Mouse (Mus musculus): ENCODE measurements around the gene Pfn1.

Gene Pfn1

GRCm38 (mm10) chr11:70654923-70655570 lies 603 bp upstream of the Pfn1 start:
- DNase-seq (ENCODE audit: low spot score in 2 of 2): peak; percentile 58 to 69

GRCm38 (mm10) chr11:70653345-70654197 lies 873 bp downstream of the Pfn1 start:
- peak; percentile 62 to 75 for DNase-seq (ENCODE audit: low spot score in 2 of 2)

GRCm38 (mm10) chr11:70652884-70653344 lies 1.5 kb downstream of the Pfn1 start:
- DNase-seq (ENCODE audit: low spot score in 2 of 2): no peak

DNA sequence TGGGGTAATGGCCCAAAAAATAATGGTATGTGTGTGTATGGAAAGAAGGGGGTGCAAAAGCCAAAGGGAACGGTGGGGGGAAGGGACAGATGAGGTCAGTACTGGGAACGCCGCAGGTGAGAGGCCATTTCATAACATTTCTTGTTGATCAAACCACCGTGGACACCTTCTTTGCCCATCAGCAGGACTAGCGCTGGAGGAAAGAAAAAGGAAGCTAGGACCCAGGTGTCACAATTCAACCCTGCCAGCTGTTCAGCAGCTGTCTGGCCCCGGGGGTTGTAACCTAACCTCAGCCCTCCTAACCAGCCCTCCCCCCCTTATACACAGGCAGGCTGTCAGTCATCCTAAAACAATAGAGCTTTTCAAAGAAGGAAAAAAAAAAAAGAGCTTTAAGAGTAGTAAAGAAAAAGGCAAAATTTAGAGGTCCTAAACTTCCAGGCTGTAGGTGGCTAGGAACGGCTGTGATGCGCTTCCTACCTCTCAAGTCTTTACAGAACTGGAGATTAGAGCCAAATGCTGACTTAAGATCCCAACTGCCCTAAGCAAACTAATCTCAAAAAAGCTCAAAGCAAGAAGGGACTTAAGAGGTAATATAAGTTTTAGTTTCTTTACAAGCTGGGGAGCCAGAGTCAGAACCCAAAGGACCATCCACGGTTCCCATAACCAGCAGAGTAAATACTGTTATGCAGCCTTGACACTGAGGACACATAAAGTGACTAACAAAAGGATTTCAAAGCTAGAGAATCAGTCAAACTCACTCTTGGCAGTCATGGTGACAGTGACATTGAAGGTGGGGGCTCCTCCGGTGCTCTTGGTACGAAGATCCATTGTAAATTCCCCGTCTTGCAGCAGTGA lies 2.2 kb downstream of the Pfn1 start:
- DNase-seq (ENCODE audit: low spot score in 2 of 2): no peak

DNA sequence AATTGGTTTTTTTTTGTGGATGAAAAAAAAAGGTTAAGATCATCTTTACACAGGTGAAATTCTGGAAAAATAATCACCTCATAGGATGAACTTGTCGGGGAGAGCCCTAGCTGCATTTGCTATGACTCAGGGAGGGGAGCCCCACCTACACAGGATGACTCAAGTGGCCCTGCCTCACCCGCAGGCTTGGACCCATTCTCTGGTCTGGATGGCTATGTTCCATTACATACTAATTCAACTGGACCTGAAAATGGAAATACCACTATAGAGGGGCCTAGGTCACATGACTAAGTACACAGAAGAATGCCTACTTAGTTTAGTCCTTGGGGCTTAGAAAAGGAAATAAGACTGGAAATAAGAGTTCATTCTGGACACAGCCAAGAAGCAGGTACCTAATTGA lies 3.1 kb downstream of the Pfn1 start:
- no peak for DNase-seq (ENCODE audit: low spot score in 2 of 2)

GRCm38 (mm10) chr11:70650322-70651175 lies 3.9 kb downstream of the Pfn1 start:
- no peak for DNase-seq (ENCODE audit: low spot score in 2 of 2)

DNA sequence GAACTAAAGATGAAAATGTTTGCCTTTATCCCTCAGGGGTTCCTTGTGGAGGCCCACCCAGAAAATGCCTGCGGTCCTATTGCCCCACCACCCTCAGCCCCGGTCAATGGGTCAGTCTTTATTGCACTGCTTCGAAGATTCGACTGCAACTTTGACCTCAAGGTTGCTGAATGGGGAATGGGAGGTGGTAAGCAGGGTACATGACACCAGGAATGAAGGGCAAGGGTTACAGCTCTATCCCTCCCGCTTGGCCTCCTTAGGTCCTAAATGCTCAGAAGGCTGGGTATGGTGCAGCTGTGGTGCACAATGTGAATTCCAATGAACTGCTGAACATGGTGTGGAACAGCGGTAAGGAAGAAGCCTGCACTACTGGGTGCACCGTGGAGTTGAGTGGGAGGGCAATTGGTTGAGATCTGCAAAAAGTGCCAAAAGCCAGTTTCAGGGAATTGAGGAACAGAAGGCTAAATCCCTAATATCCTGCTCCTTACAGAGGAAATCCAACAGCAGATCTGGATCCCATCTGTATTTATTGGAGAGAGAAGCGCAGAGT lies 5.2 kb downstream of the Pfn1 start:
- DNase-seq (ENCODE audit: low spot score in 2 of 2): no peak

DNA sequence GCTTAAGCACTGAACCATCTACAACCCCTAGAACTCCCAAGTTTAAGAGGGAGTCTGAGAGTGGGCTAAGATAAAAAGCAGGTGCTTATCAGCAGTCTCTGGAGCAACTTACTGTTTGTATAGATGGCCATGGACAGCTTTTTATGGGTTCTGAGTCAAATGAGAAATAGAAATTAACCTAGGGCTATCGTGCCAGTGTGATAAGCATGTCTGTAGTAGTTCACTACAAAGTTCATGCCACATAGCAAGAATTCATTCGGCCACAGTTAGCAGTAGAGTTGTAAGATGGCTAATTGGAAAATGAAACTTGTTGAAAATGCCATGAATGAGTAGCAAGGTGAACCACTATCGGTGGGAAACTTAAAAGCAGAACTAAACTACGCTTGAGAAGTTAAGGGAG lies 5.9 kb downstream of the Pfn1 start:
- DNase-seq (ENCODE audit: low spot score in 2 of 2): no peak

DNA sequence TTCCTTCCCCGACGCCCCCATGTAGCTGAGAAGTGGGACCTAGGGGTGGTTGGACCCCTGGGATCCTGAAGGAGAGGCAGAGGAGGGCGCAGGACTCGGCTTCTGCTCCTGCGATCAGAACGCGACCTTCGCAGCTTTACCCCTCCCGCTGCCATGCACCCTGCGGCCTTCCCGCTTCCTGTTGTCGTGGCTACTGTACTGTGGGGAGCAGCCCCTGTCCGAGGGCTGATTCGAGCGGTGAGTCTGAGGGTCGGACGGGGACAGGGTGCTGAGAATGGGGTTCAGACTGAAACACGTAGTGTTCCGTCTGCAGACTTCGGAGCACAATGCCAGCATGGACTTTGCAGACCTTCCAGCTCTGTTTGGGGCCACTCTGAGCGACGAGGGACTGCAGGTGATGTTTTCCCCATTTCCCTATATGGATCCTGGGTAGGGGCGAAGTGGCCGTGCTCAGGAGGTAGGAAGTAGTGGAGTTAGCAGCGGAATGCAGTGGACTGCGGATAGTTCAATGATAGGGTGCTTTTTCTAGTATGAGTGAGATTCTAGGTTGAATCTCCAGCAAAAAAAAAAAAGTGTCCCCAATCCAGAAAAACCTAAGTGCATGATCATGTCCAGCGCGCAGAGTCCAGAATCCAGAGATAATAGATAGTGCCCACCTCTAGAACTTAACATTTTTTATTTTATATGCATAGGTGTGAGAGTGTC lies 6.6 kb downstream of the Pfn1 start:
- DNase-seq (ENCODE audit: low spot score in 2 of 2): peak; percentile 41 to 46

GRCm38 (mm10) chr11:70646691-70647650 lies 7.5 kb downstream of the Pfn1 start, which contains the start of the genes Rnf167 and Slc25a11:
Gene Rnf167 (plus strand): TSS chr11:70647235.
Gene Slc25a11 (minus strand): TSS chr11:70647479.
- DNase-seq (ENCODE audit: low spot score in 2 of 2): peak; percentile 92 to 94

DNA sequence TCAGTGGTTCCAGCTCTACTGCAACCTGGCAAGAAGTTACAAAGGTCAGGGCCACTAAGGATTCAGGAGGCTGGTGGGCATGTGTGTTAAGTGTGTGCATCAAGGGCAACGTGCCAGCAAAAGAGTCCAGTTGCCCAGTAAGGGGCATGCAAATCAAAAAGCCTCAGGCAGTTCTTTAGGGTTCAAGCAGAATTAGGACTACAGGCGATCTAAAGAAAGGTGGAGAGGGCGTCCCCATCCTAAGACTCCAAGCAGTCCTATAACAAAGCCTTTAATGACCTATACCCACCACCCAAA lies 8.2 kb downstream of the Pfn1 start:
- no peak for DNase-seq (ENCODE audit: low spot score in 2 of 2)

- DNase-seq (ENCODE audit: low spot score in 2 of 2): no peak
Observed at GRCm38 (mm10) chr11:70645461-70646258, 8.8 kb downstream of the Pfn1 start.

- no peak for DNase-seq (ENCODE audit: low spot score in 2 of 2)
Observed at GRCm38 (mm10) chr11:70644564-70645103, 9.8 kb downstream of the Pfn1 start.

DNA sequence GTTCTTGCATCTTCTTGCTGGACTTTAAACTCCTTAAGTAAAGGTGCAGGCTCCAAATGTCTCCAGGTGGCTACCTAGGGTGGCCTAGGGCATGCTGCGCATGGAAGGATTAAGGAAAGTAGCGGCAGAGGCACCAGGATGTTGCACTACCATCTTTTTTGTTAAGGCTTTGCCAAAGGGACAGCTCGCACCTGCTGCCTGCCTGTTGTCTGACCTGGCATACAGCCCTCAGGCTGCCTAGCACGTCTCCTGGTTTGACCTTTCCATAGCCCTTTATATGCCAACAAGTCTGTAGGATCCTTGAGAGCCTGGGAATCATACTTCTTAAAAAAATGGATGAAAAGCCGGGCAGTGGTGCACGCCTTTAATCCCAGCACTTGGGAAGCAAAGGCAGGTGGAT lies 11.4 kb downstream of the Pfn1 start:
- no peak for DNase-seq (ENCODE audit: low spot score in 2 of 2)

DNA sequence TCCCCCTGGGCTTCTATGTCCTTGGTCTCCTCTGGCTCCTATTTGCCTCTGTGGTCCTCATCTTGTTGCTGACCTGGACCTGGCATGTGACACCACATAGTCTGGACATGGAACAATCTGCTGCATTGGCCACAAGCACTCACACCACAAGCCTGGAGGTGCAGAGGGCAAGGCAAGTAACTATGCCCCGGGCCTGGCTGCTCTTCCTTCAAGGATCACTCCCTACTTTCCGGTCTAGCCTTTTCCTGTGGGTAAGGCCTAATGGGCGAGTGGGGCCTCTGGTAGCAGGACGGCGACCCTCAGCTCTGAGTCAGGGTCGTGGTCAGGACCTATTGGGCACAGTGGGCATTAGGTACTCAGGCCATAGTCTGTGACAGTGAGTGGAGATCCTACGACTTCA lies 13.2 kb downstream of the Pfn1 start:
- no peak for DNase-seq (ENCODE audit: low spot score in 2 of 2)

- DNase-seq (ENCODE audit: low spot score in 2 of 2): no peak
Observed at GRCm38 (mm10) chr11:70639976-70640375, 14.5 kb downstream of the Pfn1 start.

DNA sequence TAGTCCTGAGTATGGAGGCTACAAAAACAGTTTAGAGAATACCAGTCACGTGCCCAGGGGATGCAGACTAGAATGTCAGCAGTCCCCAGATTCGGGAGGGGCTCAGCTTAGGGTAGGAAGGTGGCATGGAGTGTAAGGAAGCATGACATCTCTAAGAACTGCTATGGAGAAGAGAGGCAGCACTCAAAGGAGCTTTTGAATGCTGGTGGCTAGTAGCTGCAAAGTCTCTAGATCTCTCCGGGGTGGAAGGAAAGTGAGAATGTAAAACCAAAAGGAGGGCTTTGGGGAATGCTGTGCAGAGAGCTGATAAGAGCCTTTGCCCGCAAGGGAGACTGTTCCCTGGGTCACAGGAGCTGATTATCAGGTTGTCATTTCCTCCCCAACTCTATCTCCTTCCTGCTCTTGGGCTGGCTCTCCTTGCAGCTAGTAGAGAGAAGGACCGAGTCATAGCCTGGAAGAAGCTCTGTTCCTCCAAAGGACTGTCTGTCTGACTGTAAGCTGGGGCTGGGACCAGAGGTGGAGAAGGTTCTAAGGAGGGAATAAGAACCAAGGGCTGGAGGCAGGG lies 15.6 kb downstream of the Pfn1 start, which contains the start of gene Gp1ba:
TSS of gene Gp1ba (plus strand) at position 409 of the 565 bp plus-strand sequence.
- no peak for DNase-seq (ENCODE audit: low spot score in 2 of 2)

DNA sequence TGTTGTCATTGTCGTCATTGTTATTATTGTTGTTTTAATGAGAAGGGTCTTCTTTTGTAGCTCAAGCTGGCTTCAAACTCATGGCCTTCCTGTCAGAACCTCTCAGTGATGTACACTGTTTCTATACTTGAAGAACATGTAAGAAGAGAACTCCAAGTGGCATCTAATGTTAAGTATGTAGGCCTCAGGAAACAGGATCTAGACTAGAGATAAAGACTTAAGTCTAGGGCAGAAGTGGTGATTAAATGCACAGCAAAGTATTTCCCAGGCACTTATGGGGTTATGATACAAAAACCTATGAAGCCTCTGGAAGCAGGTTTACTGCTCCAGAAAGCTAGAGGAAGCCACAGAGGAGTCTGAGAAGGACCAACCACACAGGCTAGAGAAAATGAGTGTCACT lies 16.2 kb downstream of the Pfn1 start:
- no peak for DNase-seq (ENCODE audit: low spot score in 2 of 2)

All from spleen, postnatal 14 days (tissue).